Mouse (Mus musculus) stomach, postnatal 0 days (tissue): ENCODE data around the gene Sesn2.

ENCODE experiments used
- CTCF ChIP-seq: IDR thresholded peaks from 2 replicates; pipeline ENCODE4 v1.5.1; 2016; ENCODE audit warnings: antibody characterized with exemption, low read depth, mild to moderate bottlenecking, moderate library complexity
- EP300 ChIP-seq: optimal IDR thresholded peaks from 2 replicates; pipeline ENCODE3; 2016; ENCODE audit warnings: antibody characterized with exemption

- TF ChIP-seq CTCF (no peak), EP300 (no peak)
These were observed 19.0 kb upstream of the Sesn2 start for GRCm38 (mm10) chr4:132529344-132529743.
